13 mouse cellular contexts compared by ENCODE assay signal in genomic region chrX:158308554-158308953, GRCm38 (mm10).
"Had no signal": no experiment of that assay in that cellular context is flagged by ENCODE, and none has a peak within 500 bp of the region (broad histone marks: within the 10 kb centered on the region; RNA-seq: fewer than 3 reads in every experiment).

No protein-coding gene starts in this region.

- H3K4me2 ChIP-seq: limb, embryonic 13.5 days; liver, embryonic 11.5 days; lung, embryonic 14.5 days; midbrain, embryonic 12.5 days had no signal

- H3K27ac ChIP-seq: layer of hippocampus, adult 2 months; limb, embryonic 13.5 days; midbrain, embryonic 12.5 days had no signal

- H3K27me3 ChIP-seq: limb, embryonic 13.5 days; midbrain, embryonic 12.5 days had no signal

- DNase-seq: kidney, adult 8-10 months; kidney, postnatal 10 days; kidney, postnatal 4 days; lung, embryonic 14.5 days; lung, postnatal 10 days; lung, postnatal 4 days; right cerebral cortex, adult 18-20 months; right cerebral cortex, postnatal 25 days had no signal

- H3K4me1 ChIP-seq: limb, embryonic 13.5 days; midbrain, embryonic 12.5 days had no signal

- H3K36me3 ChIP-seq: limb, embryonic 13.5 days; midbrain, embryonic 12.5 days had no signal

- ATAC-seq: midbrain, embryonic 16.5 days had no signal

- H3K9ac ChIP-seq: limb, embryonic 13.5 days; lung, embryonic 14.5 days; midbrain, embryonic 12.5 days had no signal

- H3K4me3 ChIP-seq: layer of hippocampus, adult 2 months; limb, embryonic 13.5 days; midbrain, embryonic 12.5 days had no signal

- H3K9me3 ChIP-seq: limb, embryonic 13.5 days; midbrain, embryonic 12.5 days had no signal
